Mouse (Mus musculus) neural tube, embryonic 14.5 days (tissue): ENCODE data around the gene Ttc30b. TPM values are rescaled to one million over a fixed set of nuclear protein-coding genes. Genes with fewer than 3 reads are reported as not detected.

Experiments
- ATAC-seq: fragments of 200-750 bp; cut with Nextera tagmentation; 2 replicates; pipeline ENCODE4 v1.8.0; 2017; ENCODE audit warnings: low read depth, mild to moderate bottlenecking, moderate TSS enrichment, moderate library complexity
- H3K27ac ChIP-seq: fragments of 300-500 bp; sonication (generic); 2 replicates; pipeline ENCODE4 v1.5.1; 2014; ENCODE audit warnings: low read depth, mild to moderate bottlenecking, control low read depth, low read length, moderate library complexity, mixed read lengths
- H3K27me3 ChIP-seq: fragments of 300-500 bp; sonication (generic); 2 replicates; pipeline ENCODE4 v1.6.1; 2014; ENCODE audit warnings: low read length; ENCODE audit not compliant: control insufficient read depth, insufficient read depth
- H3K36me3 ChIP-seq: fragments of 300-500 bp; sonication (generic); 2 replicates; pipeline ENCODE4 v1.6.1; 2014; ENCODE audit warnings: low read length, mixed read lengths; ENCODE audit not compliant: control insufficient read depth, insufficient read depth
- H3K4me1 ChIP-seq: fragments of 300-500 bp; sonication (generic); 2 replicates; pipeline ENCODE4 v1.6.1; 2014; ENCODE audit warnings: low read length; ENCODE audit not compliant: control insufficient read depth, insufficient read depth
- H3K4me2 ChIP-seq: fragments of 300-500 bp; sonication (generic); 2 replicates; pipeline ENCODE4 v1.6.1; 2014; ENCODE audit warnings: mild to moderate bottlenecking, low read depth, low read length, control low read depth
- H3K4me3 ChIP-seq: fragments of 300-500 bp; sonication (generic); 2 replicates; pipeline ENCODE4 v1.5.1; 2014; ENCODE audit warnings: low read depth, low read length, control low read depth, mixed read lengths
- H3K9ac ChIP-seq: fragments of 300-500 bp; sonication (generic); replicated peaks from 2 replicates; pipeline ENCODE4 v1.6.1; 2014; ENCODE audit warnings: low read depth, mild to moderate bottlenecking, control low read depth, low read length, mixed read lengths
- H3K9me3 ChIP-seq: fragments of 300-500 bp; sonication (generic); 2 replicates; pipeline ENCODE4 v1.6.1; 2016; ENCODE audit warnings: low read length; ENCODE audit not compliant: control insufficient read depth
- WGBS: fragments of 180-500 bp; shearing (Covaris S2); extraction: QIAGEN DNeasy Blood & Tissue Kit; methylation state at CpG from one replicate; pipeline ENCODE4 v1.1.7; 2014; 5-methylcytosine and 5-hydroxymethylcytosine counted together
- polyA plus RNA-seq: library from polyadenylated mRNA; unstranded; fragments of >200 nt; fragmentation: Nextera tagmentation; extraction: Ambion mirVana; gene quantifications from 2 replicates; pipeline ENCODE4 v1.2.1, GENCODE M21; 2014

Gene Ttc30b
- polyA plus RNA-seq, 1 experiment from 2014 or later, result 20.2 TPM

DNA sequence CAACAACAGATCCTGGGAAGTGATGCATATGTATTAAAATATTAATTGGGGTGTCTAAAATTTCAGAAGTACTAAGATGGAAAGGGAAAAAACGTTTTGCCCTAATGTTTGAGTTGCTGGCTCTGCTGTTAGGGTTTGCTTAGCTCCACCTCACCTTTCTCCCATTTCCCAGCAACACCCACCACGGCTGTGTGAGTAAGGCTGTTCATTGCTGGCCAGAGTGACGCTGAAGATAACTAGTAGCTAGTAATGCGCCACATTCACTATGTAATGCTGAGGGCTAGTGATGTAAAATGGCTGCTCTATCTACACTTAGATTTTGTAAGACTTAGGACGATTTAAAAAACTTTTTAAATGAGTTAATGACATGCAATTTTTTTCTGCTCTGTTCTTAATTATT, 42.7 kb downstream of the Ttc30b start:
- no peaks in the 10 kb centered on the region for H3K9me3 ChIP-seq
- H3K27ac ChIP-seq, result no peak overlapping the region
- no peak for ATAC-seq
- H3K4me3 ChIP-seq, result no peak overlapping the region
- no peak overlapping the region for H3K9ac ChIP-seq
- no peaks in the 10 kb centered on the region for H3K4me1 ChIP-seq
- H3K36me3 ChIP-seq, result no peaks in the 10 kb centered on the region
- no peak overlapping the region for H3K4me2 ChIP-seq
- H3K27me3 ChIP-seq, result no peaks in the 10 kb centered on the region
- 94% methylated on average over 5 of the region's 5 CpGs for WGBS

DNA sequence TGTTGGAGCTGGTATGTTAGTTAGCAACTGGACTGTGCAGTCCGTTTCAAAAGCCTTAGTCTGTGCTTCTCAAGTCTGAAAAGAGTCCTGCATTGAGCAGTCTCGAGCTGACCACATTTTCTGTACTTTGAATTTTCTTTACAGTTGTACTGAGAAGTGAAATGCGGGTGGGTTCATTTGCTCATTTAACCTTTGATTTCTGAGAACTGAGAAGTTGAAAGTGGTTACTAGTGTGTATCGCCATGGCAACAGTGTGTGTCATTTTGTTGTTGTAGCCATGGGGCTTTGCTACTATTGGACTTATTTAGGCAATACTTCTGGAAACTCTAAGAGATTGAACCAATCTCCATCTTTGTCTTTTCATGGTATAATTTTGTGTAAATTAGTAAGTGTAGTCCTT, 46.4 kb downstream of the Ttc30b start:
- 58% methylated on average over 4 of the region's 4 CpGs for WGBS
- no peak overlapping the region for H3K4me3 ChIP-seq
- H3K9me3 ChIP-seq, result no peaks in the 10 kb centered on the region
- H3K9ac ChIP-seq, result no peak overlapping the region
- no peaks in the 10 kb centered on the region for H3K36me3 ChIP-seq
- ATAC-seq, result no peak
- H3K4me2 ChIP-seq, result no peak overlapping the region
- no peaks in the 10 kb centered on the region for H3K4me1 ChIP-seq
- no peaks in the 10 kb centered on the region for H3K27me3 ChIP-seq
- H3K27ac ChIP-seq, result no peak overlapping the region

Other genes starting within 250 kb of the Ttc30b start
- gene Nfe2l2, start 233.9 kb downstream of the Ttc30b start, polyA plus RNA-seq, result 7.8 and 14.5 TPM in 2 replicates
- 35.1 and 47.8 TPM in 2 replicates for gene Agps, start 106.4 kb downstream of the Ttc30b start, polyA plus RNA-seq
- 1.2 and 1.8 TPM in 2 replicates for gene Ttc30a2, start 39.6 kb upstream of the Ttc30b start, polyA plus RNA-seq
- 7.7 and 7.9 TPM in 2 replicates for gene Ttc30a1, start 43.4 kb upstream of the Ttc30b start, polyA plus RNA-seq